In the genomic region with DNA sequence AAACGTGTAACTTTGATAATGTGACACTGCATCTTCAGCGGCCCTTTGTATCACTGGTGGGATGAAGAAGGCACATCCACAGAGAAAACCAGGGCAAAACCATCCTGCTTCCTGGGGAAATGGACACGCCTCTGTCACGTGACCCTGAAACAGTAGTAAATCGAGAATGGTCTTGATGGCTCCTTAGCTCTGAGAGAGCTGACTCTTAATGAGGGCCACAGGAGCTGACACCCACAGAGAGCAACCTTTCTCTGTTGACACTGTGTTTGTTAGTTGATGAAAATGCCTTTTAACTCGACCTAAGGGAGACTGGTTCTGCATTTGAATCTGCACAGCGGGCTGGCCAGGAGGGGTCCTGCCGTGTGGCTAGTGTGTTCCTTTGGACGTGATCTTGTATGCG, we compare ENCODE assay signal across 29 mouse cellular contexts. TPM values are rescaled to one million over a fixed set of nuclear protein-coding genes. Genes with fewer than 3 reads are reported as not detected.
"Had no signal": no experiment of that assay in that cellular context is flagged by ENCODE, and none has a peak within 500 bp of the region (broad histone marks: within the 10 kb centered on the region; RNA-seq: fewer than 3 reads in every experiment).

No protein-coding gene starts in this region.

- H3K4me3 ChIP-seq: heart, adult 2 months; heart, embryonic 13.5 days; heart, embryonic 15.5 days; hindbrain, embryonic 13.5 days; hindbrain, embryonic 15.5 days; kidney, embryonic 15.5 days; limb, embryonic 12.5 days; liver, embryonic 13.5 days; liver, embryonic 15.5 days had no signal

- H3K9me3 ChIP-seq: heart, embryonic 13.5 days; heart, embryonic 15.5 days; hindbrain, embryonic 13.5 days; hindbrain, embryonic 15.5 days; kidney, embryonic 15.5 days; limb, embryonic 12.5 days; liver, embryonic 13.5 days; liver, embryonic 15.5 days had no signal

- H3K27me3 ChIP-seq: heart, embryonic 13.5 days; heart, embryonic 15.5 days; hindbrain, embryonic 13.5 days; hindbrain, embryonic 15.5 days; kidney, embryonic 15.5 days; liver, embryonic 13.5 days; liver, embryonic 15.5 days had no signal

- H3K27ac ChIP-seq: hindbrain, embryonic 13.5 days; hindbrain, embryonic 15.5 days; hindbrain, postnatal 0 days; kidney, embryonic 15.5 days; kidney, postnatal 0 days; limb, embryonic 12.5 days; liver, embryonic 13.5 days; liver, embryonic 15.5 days had no signal

- DNase-seq: gastrocnemius, postnatal 14 days; gastrocnemius, postnatal 36 days; heart, adult 11 months; heart, adult 2 months; heart, postnatal 14 days; heart, postnatal 36 days; kidney, adult 11 months; kidney, adult 2 months; kidney, adult 9 months; kidney, postnatal 14 days; kidney, postnatal 36 days; layer of hippocampus, adult 9-11 months; layer of hippocampus, postnatal 36 days; left cerebral cortex, postnatal 4 days; liver; liver, embryonic 13.5 days had no signal

RNA-seq across cellular contexts. Expression of a gene that starts 6.1 kb away (rescaled TPM):
- total RNA-seq: hematopoietic stem cell, adult 5-6 weeks; hindbrain, postnatal 0 days; left cerebral cortex, postnatal 10 days had no signal
- polyA plus RNA-seq: heart, embryonic 11.5 days; hindbrain, embryonic 11.5 days had no signal
